Mouse (Mus musculus): ENCODE measurements around the gene Cdc25a.

- no peak for TF ChIP-seq CTCF (IDR thresholded peaks at IDR 0.05; ENCODE audit: extremely low read depth, insufficient read length, insufficient replicate concordance, low read depth, low read length)
- TF ChIP-seq POLR2A (IDR thresholded peaks at IDR 0.05; ENCODE audit: low read depth, low read length): no peak
These were observed 3.9 kb downstream of the Cdc25a start for GRCm38 (mm10) chr9:109879305-109879704.

All from small intestine, adult 2 months (tissue).